Mouse (Mus musculus) midbrain, embryonic 12.5 days (tissue): ENCODE measurements around the gene 4930595D18Rik. TPM values are rescaled to one million over a fixed set of nuclear protein-coding genes. Genes with fewer than 3 reads are reported as not detected.

ENCODE experiments used
- ATAC-seq: fragments of 200-750 bp; cut with Nextera tagmentation; 2 replicates; pipeline ENCODE4 v1.8.0; 2017; ENCODE audit warnings: low read depth, moderate TSS enrichment, moderate library complexity; ENCODE audit not compliant: low FRiP score
- H3K27ac ChIP-seq: fragments of 300-500 bp; sonication (generic); replicated peaks from 2 replicates; pipeline ENCODE4 v1.5.1; 2016; ENCODE audit warnings: mild to moderate bottlenecking
- H3K27me3 ChIP-seq: fragments of 300-500 bp; sonication (generic); 2 replicates; pipeline ENCODE4 v1.6.1; 2016; ENCODE audit warnings: mild to moderate bottlenecking
- H3K36me3 ChIP-seq: fragments of 300-500 bp; sonication (generic); 2 replicates; pipeline ENCODE4 v1.6.1; 2016
- H3K4me1 ChIP-seq: fragments of 300-500 bp; sonication (generic); 2 replicates; pipeline ENCODE4 v1.6.1; 2016
- H3K4me2 ChIP-seq: fragments of 300-500 bp; sonication (generic); replicated peaks from 2 replicates; pipeline ENCODE4 v1.6.1; 2016; ENCODE audit warnings: mild to moderate bottlenecking, moderate library complexity
- H3K4me3 ChIP-seq: fragments of 300-500 bp; sonication (generic); 2 replicates; pipeline ENCODE4 v1.5.1; 2016; ENCODE audit warnings: mild to moderate bottlenecking
- H3K9ac ChIP-seq: fragments of 300-500 bp; sonication (generic); replicated peaks from 2 replicates; pipeline ENCODE4 v1.6.1; 2016; ENCODE audit warnings: mild to moderate bottlenecking, moderate library complexity
- H3K9me3 ChIP-seq: fragments of 300-500 bp; sonication (generic); 2 replicates; pipeline ENCODE4 v1.6.1; 2016; ENCODE audit warnings: mild to moderate bottlenecking
- WGBS: fragments of 180-500 bp; shearing (Covaris S2); methylation state at CpG from one replicate; pipeline ENCODE4 v1.1.7; 2016; 5-methylcytosine and 5-hydroxymethylcytosine counted together
- polyA plus RNA-seq: library from polyadenylated mRNA; unstranded; fragments of >200 nt; fragmentation: Nextera tagmentation; extraction: Ambion mirVana; gene quantifications from 2 replicates; pipeline ENCODE4 v1.2.1, GENCODE M21; 2016

Gene 4930595D18Rik
- polyA plus RNA-seq, 1 experiment from 2014 or later = not detected

DNA sequence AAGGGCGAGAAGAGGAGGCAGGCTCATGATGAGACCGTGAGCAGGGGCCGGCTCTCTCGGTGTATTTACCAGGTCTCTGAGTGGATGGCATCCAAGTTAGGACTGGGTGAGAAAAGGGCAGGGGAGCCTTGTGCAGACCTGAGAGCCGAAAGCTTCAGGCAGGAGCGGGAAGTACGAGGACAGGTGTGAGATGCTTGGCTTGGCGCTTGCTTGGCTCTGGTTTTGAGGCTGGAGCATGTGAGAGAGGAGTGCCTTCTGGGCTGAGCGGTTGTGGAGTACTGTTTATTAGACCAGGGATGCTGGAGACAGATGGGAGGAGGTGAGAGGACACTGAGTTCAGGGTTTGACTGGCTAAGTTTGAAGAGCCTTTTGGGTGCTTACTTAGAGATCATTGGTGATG lies 9.0 kb upstream of the 4930595D18Rik start:
- Histone ChIP-seq H3K27me3 (no peaks in the 10 kb centered on the region), H3K9ac (no peak overlapping the region), H3K4me2 (no peak overlapping the region), H3K4me1 (peaks cover 16% of the 10 kb centered on the region), H3K9me3 (no peaks in the 10 kb centered on the region), H3K4me3 (no peak overlapping the region), H3K36me3 (no peaks in the 10 kb centered on the region), H3K27ac (0 out of 2 replicates have a peak overlapping the region, but pooled peaks have one; percentile 25)
- WGBS = 81% methylated on average over 9 of the region's 9 CpGs
- no peak for ATAC-seq

DNA sequence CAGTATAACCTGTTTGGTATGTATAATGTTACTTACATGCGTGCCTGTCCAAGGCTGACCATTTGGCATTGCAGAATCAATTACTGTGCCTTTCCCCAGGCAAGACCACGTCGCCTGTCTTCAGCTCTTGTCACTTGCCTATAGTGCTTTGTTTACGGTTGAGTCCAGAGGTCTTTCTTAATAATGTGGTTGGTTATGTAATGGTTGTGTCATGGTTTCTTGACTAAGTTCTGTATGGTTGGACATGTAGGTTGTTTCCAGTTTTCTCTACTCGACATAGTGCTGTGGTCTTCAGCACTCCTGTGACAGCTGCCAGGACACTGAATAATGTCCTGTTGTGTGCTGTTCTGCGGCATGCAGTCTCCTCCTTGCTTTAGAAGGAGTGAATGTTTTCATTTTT lies 8.5 kb upstream of the 4930595D18Rik start:
- Histone ChIP-seq H3K36me3 (no peaks in the 10 kb centered on the region), H3K27ac (no peak overlapping the region), H3K4me1 (peaks cover 16% of the 10 kb centered on the region), H3K9ac (no peak overlapping the region), H3K27me3 (no peaks in the 10 kb centered on the region), H3K4me3 (no peak overlapping the region), H3K4me2 (no peak overlapping the region), H3K9me3 (no peaks in the 10 kb centered on the region)
- no peak for ATAC-seq
- WGBS = 86% methylated on average over 6 of the region's 6 CpGs

DNA sequence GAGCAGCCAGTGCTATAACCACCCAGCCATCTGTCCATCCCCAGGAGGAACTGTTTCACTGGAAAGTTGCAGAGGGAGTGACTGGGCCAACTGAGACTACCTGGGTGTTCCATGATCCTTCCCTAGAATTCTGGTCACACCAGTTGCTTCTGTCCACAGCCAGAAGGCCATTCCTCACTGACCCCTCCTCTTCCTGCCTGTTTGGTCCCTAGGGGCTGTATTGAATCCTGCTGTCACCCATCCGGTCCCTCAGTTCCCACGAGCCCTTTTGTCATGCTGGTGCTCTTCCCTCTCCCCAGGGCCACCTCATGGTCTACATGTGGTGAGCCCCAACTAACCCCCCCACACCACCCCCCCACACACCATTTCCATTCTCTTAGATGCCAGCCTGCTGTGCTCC lies 6.6 kb upstream of the 4930595D18Rik start:
- no peaks in the 10 kb centered on the region for H3K36me3 ChIP-seq
- H3K27me3 ChIP-seq = no peaks in the 10 kb centered on the region
- no peaks in the 10 kb centered on the region for H3K9me3 ChIP-seq
- ATAC-seq = no peak
- 71% methylated on average over 2 of the region's 2 CpGs for WGBS
- no peak overlapping the region for H3K4me2 ChIP-seq
- no peak overlapping the region for H3K27ac ChIP-seq
- peaks cover 16% of the 10 kb centered on the region for H3K4me1 ChIP-seq
- H3K9ac ChIP-seq = no peak overlapping the region
- H3K4me3 ChIP-seq = no peak overlapping the region

DNA sequence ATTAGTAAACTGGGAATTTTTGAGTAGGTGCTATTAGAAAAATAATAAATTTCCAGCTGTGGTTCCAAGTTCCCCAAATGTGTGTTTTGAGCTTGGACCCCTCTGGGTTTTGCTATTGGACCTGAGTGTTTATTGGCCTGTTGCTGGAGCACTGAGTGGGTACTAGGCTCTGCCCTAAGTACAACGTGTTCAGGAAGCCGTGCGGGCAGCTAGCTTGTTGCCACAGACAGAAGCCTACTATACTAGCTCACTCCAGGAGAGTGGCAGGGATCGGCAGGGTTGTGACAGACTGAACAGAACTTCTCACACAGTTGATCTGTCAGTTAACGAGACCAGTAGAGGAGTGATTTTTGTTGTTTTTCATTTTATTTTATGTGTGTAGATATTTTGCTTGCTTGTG lies 6.1 kb upstream of the 4930595D18Rik start:
- Histone ChIP-seq H3K4me2 (no peak overlapping the region), H3K36me3 (no peaks in the 10 kb centered on the region)
- WGBS = 90% methylated on average over 5 of the region's 5 CpGs

DNA sequence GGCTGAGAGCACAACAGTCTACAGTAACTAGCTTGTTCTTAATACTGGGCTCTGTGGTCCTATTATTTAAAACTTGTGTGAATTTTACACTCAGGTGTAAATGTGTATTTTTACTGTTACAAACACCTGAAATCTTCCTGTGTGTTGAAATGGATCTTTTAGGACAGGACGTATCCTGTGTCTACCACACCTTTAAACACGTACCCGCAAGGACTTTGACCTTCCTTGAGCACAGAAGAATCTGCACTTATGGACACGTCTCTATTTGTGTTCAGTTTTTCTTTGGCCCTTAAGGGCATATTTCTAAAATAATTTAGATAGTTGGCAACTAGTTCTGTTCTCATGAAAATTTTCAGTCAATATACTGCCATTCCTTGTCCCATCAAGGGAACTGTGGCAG lies 4.0 kb upstream of the 4930595D18Rik start:
- Histone ChIP-seq H3K4me1 (peaks cover 14% of the 10 kb centered on the region), H3K27me3 (no peaks in the 10 kb centered on the region), H3K4me3 (no peak overlapping the region), H3K4me2 (no peak overlapping the region), H3K36me3 (no peaks in the 10 kb centered on the region), H3K27ac (no peak overlapping the region), H3K9ac (no peak overlapping the region), H3K9me3 (no peaks in the 10 kb centered on the region)
- 91% methylated on average over 4 of the region's 4 CpGs for WGBS
- ATAC-seq = no peak

More for the DNA sequence above, 6.1 kb upstream of the 4930595D18Rik start:
- no peak overlapping the region for H3K4me3 ChIP-seq
- H3K27me3 ChIP-seq = no peaks in the 10 kb centered on the region
- no peak overlapping the region for H3K9ac ChIP-seq
- no peak for ATAC-seq
- H3K27ac ChIP-seq = no peak overlapping the region
- peaks cover 20% of the 10 kb centered on the region for H3K4me1 ChIP-seq
- H3K9me3 ChIP-seq = no peaks in the 10 kb centered on the region

DNA sequence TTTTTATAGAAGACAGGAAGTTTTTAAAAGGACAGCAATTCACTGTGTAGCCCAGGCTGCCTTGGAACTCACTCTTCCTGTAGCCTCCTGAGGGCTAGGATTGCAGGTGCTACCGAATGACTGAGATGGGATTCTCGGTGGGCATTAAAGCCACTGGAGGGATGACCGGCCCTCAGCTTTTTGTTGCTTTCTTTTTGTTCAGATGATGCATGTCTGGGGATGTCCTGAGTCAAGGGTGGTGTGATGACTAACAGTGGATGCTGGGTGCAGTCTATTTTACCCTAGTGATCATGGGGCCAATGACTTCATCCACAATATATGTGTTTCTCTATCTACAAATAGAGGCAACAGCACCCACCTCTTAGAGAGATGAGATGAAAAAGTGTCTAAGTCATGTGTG lies 2.7 kb upstream of the 4930595D18Rik start:
- no peak overlapping the region for H3K27ac ChIP-seq
- H3K4me2 ChIP-seq = no peak overlapping the region
- 0 out of 2 replicates have a peak, but pooled peaks cover 6% of the 10 kb centered on the region for H3K4me1 ChIP-seq
- no peaks in the 10 kb centered on the region for H3K9me3 ChIP-seq
- 94% methylated on average over 3 of the region's 3 CpGs for WGBS
- ATAC-seq = no peak
- H3K27me3 ChIP-seq = no peaks in the 10 kb centered on the region
- no peak overlapping the region for H3K4me3 ChIP-seq
- H3K9ac ChIP-seq = no peak overlapping the region
- no peaks in the 10 kb centered on the region for H3K36me3 ChIP-seq

DNA sequence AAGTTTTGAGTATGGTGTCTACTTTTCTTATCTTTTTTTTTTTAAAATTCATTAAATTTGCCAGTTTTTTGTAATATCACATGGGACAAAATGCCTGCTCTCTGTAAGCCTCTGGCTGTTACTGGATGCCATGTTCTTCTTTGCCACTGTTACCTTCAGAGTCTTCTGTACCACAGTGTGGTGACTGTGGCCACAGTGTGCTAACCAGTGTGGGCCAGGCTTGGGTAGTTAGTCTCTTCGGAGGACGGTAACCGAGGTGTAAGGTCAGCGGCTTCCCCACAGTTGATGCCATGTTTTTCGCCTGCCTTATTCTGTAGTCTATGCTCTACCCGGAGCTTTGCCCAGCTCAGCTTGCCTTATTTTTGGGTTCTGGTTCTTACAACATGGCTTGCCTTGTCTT lies 1.9 kb downstream of the 4930595D18Rik start:
- H3K4me1 ChIP-seq = 0 out of 2 replicates have a peak, but pooled peaks cover 6% of the 10 kb centered on the region
- H3K27me3 ChIP-seq = no peaks in the 10 kb centered on the region
- ATAC-seq = no peak
- H3K9me3 ChIP-seq = no peaks in the 10 kb centered on the region
- no peak overlapping the region for H3K27ac ChIP-seq
- WGBS = 97% methylated on average over 6 of the region's 6 CpGs
- H3K9ac ChIP-seq = no peak overlapping the region
- no peak overlapping the region for H3K4me3 ChIP-seq
- H3K36me3 ChIP-seq = no peaks in the 10 kb centered on the region
- H3K4me2 ChIP-seq = no peak overlapping the region

DNA sequence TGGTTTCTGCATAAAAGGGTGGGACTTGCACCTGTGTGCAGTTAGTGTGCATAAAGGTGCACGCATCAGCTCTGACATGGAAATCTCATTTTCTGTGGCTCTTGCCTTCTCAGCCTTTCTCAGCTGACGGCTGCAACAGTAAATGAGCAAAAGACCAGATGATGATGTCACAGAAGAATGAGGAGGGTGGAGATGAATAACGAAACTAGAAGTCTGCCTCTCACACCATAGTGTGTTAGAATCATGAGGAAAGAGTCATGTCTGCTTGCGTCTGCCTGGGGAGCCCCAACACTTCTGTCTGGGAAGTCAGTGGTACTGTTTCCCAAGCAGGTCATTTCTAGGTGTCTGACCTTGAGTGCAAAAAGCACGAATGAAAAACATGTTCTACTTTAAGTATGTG lies 2.4 kb downstream of the 4930595D18Rik start:
- H3K4me3 ChIP-seq = no peak overlapping the region
- ATAC-seq = no peak
- H3K27ac ChIP-seq = no peak overlapping the region
- H3K36me3 ChIP-seq = no peaks in the 10 kb centered on the region
- no peak overlapping the region for H3K4me2 ChIP-seq
- H3K9ac ChIP-seq = no peak overlapping the region
- H3K27me3 ChIP-seq = no peaks in the 10 kb centered on the region
- H3K4me1 ChIP-seq = 0 out of 2 replicates have a peak, but pooled peaks cover 6% of the 10 kb centered on the region
- WGBS = 91% methylated on average over 5 of the region's 5 CpGs
- H3K9me3 ChIP-seq = no peaks in the 10 kb centered on the region

DNA sequence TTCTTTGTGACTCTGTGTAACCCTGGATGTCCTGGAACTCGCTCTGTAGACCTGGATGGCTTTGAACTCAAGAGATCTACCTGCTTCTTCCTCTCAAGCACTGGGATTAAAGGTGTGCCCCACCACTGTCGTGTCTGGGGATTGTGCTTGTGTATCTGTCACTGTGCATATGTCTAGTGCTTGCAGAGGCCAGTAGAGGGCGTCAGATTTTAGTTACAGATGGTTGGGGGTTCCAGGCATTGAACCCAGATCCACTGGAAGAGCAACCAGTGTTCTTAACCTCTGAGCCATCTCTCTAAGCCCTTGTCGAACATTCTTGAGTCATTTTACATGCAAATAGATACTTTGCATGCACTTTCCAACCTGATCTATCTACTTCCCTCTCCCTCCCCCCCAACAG lies 5.5 kb downstream of the 4930595D18Rik start:
- Histone ChIP-seq H3K36me3 (no peaks in the 10 kb centered on the region; the same call in 1 of the 2 replicates), H3K4me1 (no peaks in the 10 kb centered on the region), H3K27me3 (no peaks in the 10 kb centered on the region), H3K27ac (no peak overlapping the region), H3K4me3 (no peak overlapping the region), H3K4me2 (no peak overlapping the region), H3K9me3 (no peaks in the 10 kb centered on the region), H3K9ac (no peak overlapping the region)
- WGBS = 75% methylated on average over 4 of the region's 4 CpGs
- ATAC-seq = no peak

DNA sequence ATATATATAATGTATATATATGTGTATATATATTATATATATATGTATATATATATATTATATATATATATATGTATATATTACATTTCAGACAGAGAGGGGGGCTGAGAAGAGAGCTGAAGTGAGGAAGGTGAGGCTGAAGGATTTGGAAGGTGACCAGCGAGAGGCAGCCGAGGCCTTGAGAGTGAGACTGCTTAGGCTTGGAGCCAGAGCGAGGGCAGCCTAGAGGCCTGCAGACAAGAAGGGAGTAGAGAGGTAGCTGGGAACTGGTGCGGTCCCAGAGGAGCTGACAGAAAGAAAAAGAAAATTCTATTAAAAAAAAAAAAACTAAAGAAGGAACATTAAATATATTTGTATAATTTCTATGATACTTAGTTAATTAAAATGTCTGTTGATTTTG lies 15.4 kb downstream of the 4930595D18Rik start:
- H3K9me3 ChIP-seq = no peaks in the 10 kb centered on the region
- H3K4me3 ChIP-seq = no peak overlapping the region
- H3K27ac ChIP-seq = no peak overlapping the region
- H3K9ac ChIP-seq = no peak overlapping the region
- peaks cover 40% of the 10 kb centered on the region for H3K4me1 ChIP-seq
- H3K36me3 ChIP-seq = peaks cover 10% of the 10 kb centered on the region
- 87% methylated on average over 4 of the region's 4 CpGs for WGBS
- H3K27me3 ChIP-seq = no peaks in the 10 kb centered on the region
- H3K4me2 ChIP-seq = no peak overlapping the region
- ATAC-seq = no peak

DNA sequence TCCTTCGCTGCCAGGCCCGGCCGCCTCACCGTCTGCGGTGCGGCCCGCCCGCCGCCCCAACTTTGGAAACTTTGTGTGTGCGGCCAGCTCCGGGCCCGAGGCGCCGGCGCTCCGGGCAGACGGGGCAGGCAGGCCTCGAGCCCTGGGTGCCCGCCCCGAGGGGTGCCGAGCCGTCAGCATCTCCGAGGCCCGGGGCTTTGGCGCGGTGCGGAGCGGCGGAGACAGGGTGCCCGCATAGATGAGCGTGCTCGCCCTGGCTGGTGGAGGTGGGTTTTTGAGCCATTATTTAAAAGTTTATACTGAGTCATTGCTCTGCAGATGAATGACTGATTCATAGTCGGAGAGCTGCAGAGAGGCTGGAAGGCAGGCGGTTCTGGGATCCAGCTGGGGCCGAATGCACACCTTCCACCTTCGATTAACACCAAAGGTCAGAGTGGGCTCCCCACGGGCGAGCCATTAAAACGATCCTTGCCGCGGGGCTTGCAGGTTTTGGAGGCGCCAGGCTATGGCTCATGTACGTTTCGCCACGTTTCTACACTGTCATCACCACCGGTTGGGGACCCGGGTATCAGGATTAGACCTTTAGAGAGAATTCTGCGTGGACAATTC lies 17.5 kb downstream of the 4930595D18Rik start:
- no peaks in the 10 kb centered on the region for H3K9me3 ChIP-seq
- ATAC-seq = peak; percentile 42
- H3K4me1 ChIP-seq = peaks cover 60% of the 10 kb centered on the region
- H3K4me2 ChIP-seq = peak overlapping the region; percentile 86
- H3K27me3 ChIP-seq = no peaks in the 10 kb centered on the region
- WGBS = under 1% methylated on average over 44 of the region's 48 CpGs
- peak overlapping the region; percentile 92 for H3K9ac ChIP-seq
- H3K36me3 ChIP-seq = peaks cover 4% of the 10 kb centered on the region; the same call in 1 of the 2 replicates
- peak overlapping the region; percentile 88 for H3K27ac ChIP-seq
- H3K4me3 ChIP-seq = peak overlapping the region; percentile 84

DNA sequence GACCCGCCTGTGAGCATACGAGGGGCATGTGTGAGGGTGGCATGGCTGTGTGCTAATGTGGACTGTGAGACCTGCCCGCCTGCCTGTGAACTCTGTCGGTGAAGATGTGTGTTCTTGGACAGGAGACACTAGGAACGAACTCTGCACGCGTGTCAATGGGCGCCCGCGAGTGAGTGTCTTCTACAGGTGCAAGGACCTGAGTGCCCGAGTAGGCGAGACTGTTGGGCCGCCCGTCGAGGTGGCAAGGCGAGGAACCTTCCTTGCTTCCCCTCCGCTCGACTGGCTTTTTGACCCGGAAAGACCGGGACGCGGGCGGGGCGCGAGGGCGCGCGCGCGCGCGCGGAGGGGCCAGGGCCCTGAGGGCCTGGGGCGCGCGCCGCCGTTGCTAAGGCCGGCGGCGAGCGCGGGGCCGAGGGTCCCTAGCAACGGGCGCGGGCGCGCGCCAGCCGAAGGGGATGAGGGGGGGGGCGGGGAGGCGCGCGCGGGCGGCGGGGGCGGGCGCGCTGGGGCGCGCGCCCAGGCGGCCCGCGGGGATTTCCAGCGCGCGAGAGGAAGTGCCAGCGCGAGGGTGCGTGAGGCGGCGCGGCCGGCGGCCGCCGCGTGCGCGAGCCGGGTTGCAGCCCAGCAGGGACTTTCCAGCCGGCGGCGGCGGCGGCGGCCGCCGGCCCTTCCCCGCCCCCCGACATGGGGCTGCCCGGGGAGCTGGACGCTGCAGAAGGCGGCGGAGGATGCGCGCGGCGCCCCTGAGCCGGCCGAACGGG lies 18.3 kb downstream of the 4930595D18Rik start, which contains the start of gene Traf3:
Gene Traf3 (plus strand): TSS at position 540 of the 761 bp plus-strand sequence.
- no peaks in the 10 kb centered on the region for H3K27me3 ChIP-seq
- ATAC-seq = peak; percentile 57
- peak within 1 kb of the TSS; percentile 92 for H3K9ac ChIP-seq
- no peaks in the 10 kb centered on the region for H3K9me3 ChIP-seq
- H3K27ac ChIP-seq = peak within 1 kb of the TSS; percentile 88
- H3K36me3 ChIP-seq = no peaks in the 10 kb centered on the region
- 6% methylated on average over 65 of the region's 105 CpGs for WGBS
- H3K4me1 ChIP-seq = peaks cover 61% of the 10 kb centered on the region
- H3K4me2 ChIP-seq = peak within 1 kb of the TSS; percentile 86
- peak within 1 kb of the TSS; percentile 84 for H3K4me3 ChIP-seq
